Mouse (Mus musculus) frontal cortex, postnatal 36 days (tissue): Measurements from ENCODE around the gene Haus2.

Source experiments
- DNase-seq, 2 experiments: peaks; one replicate each; pipeline ENCODE4 v3.0.0; 2022; ENCODE audit warnings: low spot score in 2 of 2

Gene Haus2

GRCm38 (mm10) chr2:120616279-120617163 is 7.3 kb downstream of the Haus2 start:
- no peak for DNase-seq

- no peak for DNase-seq
Observed at GRCm38 (mm10) chr2:120619538-120619937, 10.4 kb downstream of the Haus2 start.

- no peak for DNase-seq
Observed at GRCm38 (mm10) chr2:120622920-120623319, 13.7 kb downstream of the Haus2 start.

GRCm38 (mm10) chr2:120628076-120628865 is 19.1 kb downstream of the Haus2 start:
- DNase-seq = no peak

- peak; percentile 95 to 98 for DNase-seq
Observed at GRCm38 (mm10) chr2:120628886-120629735, 19.9 kb downstream of the Haus2 start, which contains the start of gene Stard9. Stard9 (plus strand) TSS chr2:120629121.

- DNase-seq = no peak
Observed at GRCm38 (mm10) chr2:120630246-120630645, 21.1 kb downstream of the Haus2 start.

GRCm38 (mm10) chr2:120630655-120631054 is 21.5 kb downstream of the Haus2 start:
- no peak for DNase-seq

GRCm38 (mm10) chr2:120631521-120631920 is 22.3 kb downstream of the Haus2 start:
- no peak for DNase-seq

- DNase-seq = no peak
Observed at GRCm38 (mm10) chr2:120631957-120632356, 22.8 kb downstream of the Haus2 start.

- DNase-seq = no peak
Observed at GRCm38 (mm10) chr2:120640835-120641234, 31.7 kb downstream of the Haus2 start.

- no peak for DNase-seq
Observed at GRCm38 (mm10) chr2:120643836-120644235, 34.7 kb downstream of the Haus2 start.

- DNase-seq = no peak
Observed at GRCm38 (mm10) chr2:120646777-120647176, 37.6 kb downstream of the Haus2 start.

- DNase-seq = no peak
Observed at GRCm38 (mm10) chr2:120652256-120652924, 43.2 kb downstream of the Haus2 start.

GRCm38 (mm10) chr2:120652925-120653284 is 43.7 kb downstream of the Haus2 start:
- DNase-seq = no peak

GRCm38 (mm10) chr2:120654693-120655092 is 45.5 kb downstream of the Haus2 start:
- DNase-seq = no peak

GRCm38 (mm10) chr2:120655905-120656304 is 46.7 kb downstream of the Haus2 start:
- no peak for DNase-seq

- DNase-seq = no peak
Observed at GRCm38 (mm10) chr2:120656711-120657110, 47.5 kb downstream of the Haus2 start.

GRCm38 (mm10) chr2:120658486-120658885 is 49.3 kb downstream of the Haus2 start:
- DNase-seq = no peak

- DNase-seq = no peak
Observed at GRCm38 (mm10) chr2:120659318-120659717, 50.1 kb downstream of the Haus2 start.

- no peak for DNase-seq
Observed at GRCm38 (mm10) chr2:120660486-120661078, 51.4 kb downstream of the Haus2 start.

GRCm38 (mm10) chr2:120662766-120663165 is 53.6 kb downstream of the Haus2 start:
- DNase-seq = no peak
